Mouse (Mus musculus): ENCODE measurements around the gene Cdc20. TPM values are rescaled to one million over a fixed set of nuclear protein-coding genes. Genes with fewer than 3 reads are reported as not detected.
A peak's percentile ranks its signal among the peaks of the same experiment; 100 is the strongest.

Gene Cdc20
- polyA plus RNA-seq, 1 experiment from 2014 or later: 315 TPM

DNA sequence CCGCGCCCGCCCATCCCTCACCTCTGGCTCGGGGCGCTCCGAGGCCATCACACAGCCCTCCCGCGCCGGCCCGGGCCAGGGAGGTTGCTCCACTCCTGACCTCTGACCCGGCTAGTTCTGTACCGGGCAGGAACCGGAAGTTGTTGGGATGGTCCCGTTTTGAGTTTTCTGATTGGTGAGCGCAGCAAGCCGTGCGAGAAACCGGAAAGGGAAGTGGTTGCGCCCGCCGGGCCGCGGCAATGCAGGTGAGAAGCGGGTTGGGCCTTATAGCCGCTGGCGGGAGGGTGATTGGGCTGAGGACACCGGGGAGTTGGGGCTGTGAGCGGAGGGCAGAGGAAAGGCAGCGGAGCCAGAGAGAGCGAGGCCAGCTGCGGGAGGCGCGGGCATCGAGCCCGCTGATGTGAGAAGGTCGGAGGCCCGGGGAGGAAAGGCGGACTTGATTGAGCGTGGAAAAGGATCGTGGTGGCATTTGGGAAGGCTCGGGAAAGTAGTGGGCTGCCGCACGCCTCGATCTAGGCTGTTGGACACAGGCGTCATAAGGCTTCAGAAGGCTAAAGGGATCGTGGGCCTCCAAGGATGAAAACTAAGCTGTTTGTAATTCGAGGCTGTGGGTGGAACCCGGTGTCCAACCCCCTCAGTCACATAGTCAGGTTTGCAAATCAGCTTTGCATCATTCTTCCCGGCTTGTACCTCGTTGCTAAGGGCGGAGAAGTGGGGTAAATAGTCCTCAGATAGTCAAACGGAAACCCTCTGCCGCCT is 27.8 kb downstream of the Cdc20 start, which contains the start of the genes Szt2 and Med8:
Szt2 (minus strand) TSS at position 132 of the 759 bp plus-strand sequence.
Med8 (plus strand) TSS at position 196 of the 759 bp plus-strand sequence.
- no peaks in the 10 kb centered on the region for H3K9me3 ChIP-seq (ENCODE audit: control insufficient read depth, low read length)
- H3K4me1 ChIP-seq (replicated peaks; ENCODE audit: control insufficient read depth, insufficient read depth, low read length): peaks cover 16% of the 10 kb centered on the region
- WGBS: under 1% methylated on average over 53 of the region's 53 CpGs
- peak within 1 kb of the TSS; percentile 93 for H3K9ac ChIP-seq (ENCODE audit: low read depth, low read length)
- H3K4me2 ChIP-seq: peak within 1 kb of the TSS; percentile 93
- H3K4me3 ChIP-seq (ENCODE audit: low read depth, low read length): peak within 1 kb of the TSS; percentile 85
- H3K36me3 ChIP-seq (ENCODE audit: control insufficient read depth, insufficient read depth, low read length): peaks cover 24% of the 10 kb centered on the region
- H3K27me3 ChIP-seq (replicated peaks; ENCODE audit: control insufficient read depth, insufficient read depth, low read length): no peaks in the 10 kb centered on the region
- DNase-seq (ENCODE audit: low spot score) (peak; percentile 92), ATAC-seq (replicated peaks; ENCODE audit: low FRiP score) (peak; percentile 97)
- peak within 1 kb of the TSS; percentile 40 for H3K27ac ChIP-seq (ENCODE audit: low read depth, low read length)

DNA sequence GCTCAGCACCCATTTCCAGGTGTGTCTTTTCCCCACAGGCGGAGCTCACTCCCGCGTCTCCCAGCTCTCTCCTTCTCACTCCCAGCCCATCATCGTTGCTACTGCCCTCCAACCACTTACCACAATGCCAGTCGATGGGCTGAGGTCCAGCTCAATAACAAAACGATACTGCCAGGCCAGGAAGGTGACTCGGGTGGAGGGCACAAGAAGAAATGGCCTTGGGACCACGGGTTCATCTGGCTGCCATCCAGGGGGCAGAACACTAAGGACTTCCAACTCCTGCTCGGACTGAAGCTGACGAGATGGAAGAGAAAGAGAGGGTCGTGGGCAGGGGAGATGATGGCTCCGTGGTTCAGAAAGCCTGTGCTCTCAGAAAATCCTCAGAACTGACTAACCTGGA is 34.5 kb downstream of the Cdc20 start:
- peaks cover 3% of the 10 kb centered on the region for H3K4me1 ChIP-seq (replicated peaks; ENCODE audit: control insufficient read depth, insufficient read depth, low read length)
- DNase-seq (ENCODE audit: low spot score) (no peak), ATAC-seq (replicated peaks; ENCODE audit: low FRiP score) (no peak)
- H3K36me3 ChIP-seq (ENCODE audit: control insufficient read depth, insufficient read depth, low read length): peaks cover 41% of the 10 kb centered on the region
- H3K9ac ChIP-seq (ENCODE audit: low read depth, low read length): no peak overlapping the region
- H3K27me3 ChIP-seq (replicated peaks; ENCODE audit: control insufficient read depth, insufficient read depth, low read length): no peaks in the 10 kb centered on the region
- 92% methylated on average over 12 of the region's 12 CpGs for WGBS
- H3K4me3 ChIP-seq (ENCODE audit: low read depth, low read length): no peak overlapping the region
- no peaks in the 10 kb centered on the region for H3K9me3 ChIP-seq (ENCODE audit: control insufficient read depth, low read length)
- no peak overlapping the region for H3K4me2 ChIP-seq
- no peak overlapping the region for H3K27ac ChIP-seq (ENCODE audit: low read depth, low read length)

DNA sequence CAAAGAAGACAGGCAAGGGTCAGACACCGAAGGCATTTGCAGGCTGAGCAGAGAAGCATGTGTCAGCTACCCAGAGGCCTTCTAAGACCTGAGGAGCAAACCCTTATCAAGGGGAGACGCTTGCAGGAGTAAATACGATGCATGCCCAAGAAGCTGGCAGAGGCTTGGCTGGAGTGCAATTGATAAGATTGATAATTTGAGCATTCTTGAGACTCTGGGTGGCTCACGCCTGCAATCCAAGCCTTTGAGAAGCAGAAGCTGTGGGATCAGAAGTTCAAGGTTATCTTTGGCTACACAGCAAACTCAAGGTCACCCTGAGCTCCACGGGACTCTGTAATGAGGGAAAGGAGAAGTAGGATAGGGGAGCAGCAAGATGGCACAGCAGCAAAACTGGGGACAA is 35.2 kb downstream of the Cdc20 start:
- H3K27ac ChIP-seq (ENCODE audit: low read depth, low read length): no peak overlapping the region
- peak; percentile 76 for ATAC-seq (replicated peaks; ENCODE audit: low FRiP score)

DNA sequence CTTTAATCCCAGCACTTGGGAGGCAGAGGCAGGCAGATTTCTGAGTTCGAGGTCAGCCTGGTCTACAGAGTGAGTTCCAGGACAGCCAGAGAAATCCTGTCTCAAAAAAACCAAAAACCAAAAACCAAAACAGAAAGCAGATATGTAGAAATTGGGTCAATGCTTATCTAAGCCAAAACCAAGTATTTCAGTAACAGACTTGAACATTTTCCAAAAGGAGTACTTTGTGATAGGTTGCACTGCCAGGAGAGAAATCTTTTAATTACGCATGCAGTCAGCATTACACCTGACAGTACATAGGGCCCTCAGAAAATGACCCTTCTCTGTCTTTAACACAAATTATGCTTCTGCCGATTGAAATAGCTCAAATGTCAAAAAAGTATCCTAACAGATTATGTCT is 35.7 kb downstream of the Cdc20 start:
- Histone ChIP-seq H3K4me3 (ENCODE audit: low read depth, low read length) (no peak overlapping the region), H3K4me2 (no peak overlapping the region), H3K27me3 (replicated peaks; ENCODE audit: control insufficient read depth, insufficient read depth, low read length) (no peaks in the 10 kb centered on the region), H3K27ac (ENCODE audit: low read depth, low read length) (no peak overlapping the region), H3K36me3 (ENCODE audit: control insufficient read depth, insufficient read depth, low read length) (peaks cover 46% of the 10 kb centered on the region), H3K9ac (ENCODE audit: low read depth, low read length) (no peak overlapping the region), H3K9me3 (ENCODE audit: control insufficient read depth, low read length) (no peaks in the 10 kb centered on the region), H3K4me1 (replicated peaks; ENCODE audit: control insufficient read depth, insufficient read depth, low read length) (no peaks in the 10 kb centered on the region; the same call in 1 of the 2 replicates)
- WGBS: 82% methylated on average over 3 of the region's 3 CpGs
- ATAC-seq (replicated peaks; ENCODE audit: low FRiP score) (no peak), DNase-seq (ENCODE audit: low spot score) (no peak)

More for the DNA sequence above, 35.2 kb downstream of the Cdc20 start:
- Histone ChIP-seq H3K36me3 (ENCODE audit: control insufficient read depth, insufficient read depth, low read length) (peaks cover 46% of the 10 kb centered on the region), H3K27me3 (replicated peaks; ENCODE audit: control insufficient read depth, insufficient read depth, low read length) (no peaks in the 10 kb centered on the region), H3K9me3 (ENCODE audit: control insufficient read depth, low read length) (no peaks in the 10 kb centered on the region), H3K9ac (ENCODE audit: low read depth, low read length) (no peak overlapping the region), H3K4me2 (no peak overlapping the region), H3K4me3 (ENCODE audit: low read depth, low read length) (no peak overlapping the region), H3K4me1 (replicated peaks; ENCODE audit: control insufficient read depth, insufficient read depth, low read length) (no peaks in the 10 kb centered on the region; the same call in 1 of the 2 replicates)
- WGBS: 63% methylated on average over 5 of the region's 5 CpGs
- DNase-seq (ENCODE audit: low spot score): no peak

DNA sequence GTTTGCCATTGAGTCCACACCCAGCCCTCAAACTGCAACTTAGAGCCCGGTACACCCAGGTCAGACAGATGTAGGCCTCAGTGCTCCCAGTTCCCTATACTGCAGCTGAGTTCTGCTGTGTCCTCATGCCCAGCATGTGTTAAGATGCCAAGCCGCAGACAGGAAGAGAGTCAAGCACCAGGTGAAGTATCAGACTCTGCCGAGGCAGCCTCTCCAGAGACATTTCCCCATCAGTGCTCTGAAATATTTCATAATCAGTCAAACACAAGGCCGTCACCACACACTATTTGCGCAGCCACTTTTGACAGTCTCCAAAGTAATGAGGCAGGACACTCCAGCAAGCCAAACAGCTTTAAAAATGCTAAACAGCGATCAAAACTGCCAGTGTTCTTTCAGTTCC is 38.8 kb downstream of the Cdc20 start:
- Histone ChIP-seq H3K4me3 (ENCODE audit: low read depth, low read length) (no peak overlapping the region), H3K9ac (ENCODE audit: low read depth, low read length) (no peak overlapping the region), H3K4me2 (no peak overlapping the region), H3K27ac (ENCODE audit: low read depth, low read length) (no peak overlapping the region), H3K36me3 (ENCODE audit: control insufficient read depth, insufficient read depth, low read length) (peaks cover 49% of the 10 kb centered on the region), H3K4me1 (replicated peaks; ENCODE audit: control insufficient read depth, insufficient read depth, low read length) (no peaks in the 10 kb centered on the region; the same call in 1 of the 2 replicates), H3K27me3 (replicated peaks; ENCODE audit: control insufficient read depth, insufficient read depth, low read length) (no peaks in the 10 kb centered on the region), H3K9me3 (ENCODE audit: control insufficient read depth, low read length) (no peaks in the 10 kb centered on the region)
- 87% methylated on average over 6 of the region's 6 CpGs for WGBS
- no peak for DNase-seq (ENCODE audit: low spot score)
- no peak for ATAC-seq (replicated peaks; ENCODE audit: low FRiP score)

DNA sequence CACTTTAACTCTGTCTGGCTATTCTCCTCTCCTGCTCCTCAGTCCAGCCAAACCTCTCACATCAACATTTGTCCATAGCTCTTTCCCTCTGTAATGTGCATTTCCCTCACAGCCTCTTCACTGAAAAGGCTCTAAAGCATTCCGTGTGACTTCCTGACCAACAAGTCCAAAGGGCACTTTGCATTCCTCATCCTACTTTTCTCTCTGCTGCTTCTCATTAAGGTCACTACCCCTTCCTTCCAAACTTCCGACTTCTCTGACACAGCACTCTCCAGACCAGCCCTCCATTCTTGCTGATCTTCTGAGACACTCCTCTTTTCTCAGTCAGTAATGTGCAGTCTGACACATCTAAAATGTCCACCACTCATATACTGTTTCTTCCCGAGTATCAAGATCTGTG is 40.7 kb downstream of the Cdc20 start:
- ATAC-seq (replicated peaks; ENCODE audit: low FRiP score) (no peak), DNase-seq (ENCODE audit: low spot score) (no peak)
- Histone ChIP-seq H3K4me3 (ENCODE audit: low read depth, low read length) (no peak overlapping the region), H3K27ac (ENCODE audit: low read depth, low read length) (no peak overlapping the region), H3K36me3 (ENCODE audit: control insufficient read depth, insufficient read depth, low read length) (peaks cover 52% of the 10 kb centered on the region), H3K4me1 (replicated peaks; ENCODE audit: control insufficient read depth, insufficient read depth, low read length) (no peaks in the 10 kb centered on the region), H3K9ac (ENCODE audit: low read depth, low read length) (no peak overlapping the region), H3K4me2 (no peak overlapping the region), H3K9me3 (ENCODE audit: control insufficient read depth, low read length) (no peaks in the 10 kb centered on the region), H3K27me3 (replicated peaks; ENCODE audit: control insufficient read depth, insufficient read depth, low read length) (no peaks in the 10 kb centered on the region)
- WGBS: 81% methylated on average over 3 of the region's 3 CpGs

DNA sequence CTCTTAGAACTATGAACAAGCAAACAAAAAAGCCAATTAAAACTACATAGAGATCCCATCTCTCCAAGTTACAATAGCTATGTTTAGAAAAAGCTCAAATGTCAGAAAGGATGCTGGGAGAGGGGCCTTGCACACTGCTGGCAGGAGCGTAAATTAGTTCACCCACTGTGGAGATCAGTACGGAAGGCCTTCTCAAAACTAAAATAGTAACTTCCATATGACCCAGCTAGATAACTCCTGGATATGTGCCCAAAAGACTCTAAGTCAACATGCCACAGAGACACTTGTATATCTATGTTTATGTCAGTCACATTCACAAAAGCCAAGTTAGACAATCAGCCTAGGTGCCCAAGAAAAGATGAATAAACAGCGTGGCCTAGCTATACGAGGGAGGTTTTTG is 41.9 kb downstream of the Cdc20 start:
- no peaks in the 10 kb centered on the region for H3K27me3 ChIP-seq (replicated peaks; ENCODE audit: control insufficient read depth, insufficient read depth, low read length)
- no peak overlapping the region for H3K4me3 ChIP-seq (ENCODE audit: low read depth, low read length)
- ATAC-seq (replicated peaks; ENCODE audit: low FRiP score) (no peak), DNase-seq (ENCODE audit: low spot score) (no peak)
- WGBS: 84% methylated on average over 4 of the region's 4 CpGs
- peaks cover 51% of the 10 kb centered on the region for H3K36me3 ChIP-seq (ENCODE audit: control insufficient read depth, insufficient read depth, low read length)
- H3K9ac ChIP-seq (ENCODE audit: low read depth, low read length): no peak overlapping the region
- no peak overlapping the region for H3K4me2 ChIP-seq
- no peaks in the 10 kb centered on the region for H3K9me3 ChIP-seq (ENCODE audit: control insufficient read depth, low read length)
- H3K4me1 ChIP-seq (replicated peaks; ENCODE audit: control insufficient read depth, insufficient read depth, low read length): no peaks in the 10 kb centered on the region
- H3K27ac ChIP-seq (ENCODE audit: low read depth, low read length): no peak overlapping the region

DNA sequence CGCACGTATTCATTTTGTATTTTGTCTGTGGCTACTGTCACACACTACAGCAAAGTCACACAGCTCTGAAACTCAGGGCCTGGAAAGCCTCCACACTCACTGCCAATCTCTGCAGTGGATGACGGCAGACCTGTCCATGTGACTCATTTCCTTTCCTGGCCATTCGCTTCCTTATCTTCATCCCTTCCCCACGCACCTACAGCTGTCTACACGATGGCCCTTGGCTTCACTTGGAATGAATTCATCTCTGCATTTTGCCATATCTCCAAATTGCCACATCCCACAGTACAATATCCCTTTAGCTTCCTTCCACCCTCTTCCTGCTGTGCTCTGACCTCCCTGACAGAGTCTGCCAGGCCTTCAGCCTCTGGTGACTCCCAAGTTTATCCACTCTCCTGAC is 42.6 kb downstream of the Cdc20 start:
- Histone ChIP-seq H3K9me3 (ENCODE audit: control insufficient read depth, low read length) (no peaks in the 10 kb centered on the region), H3K4me3 (ENCODE audit: low read depth, low read length) (no peak overlapping the region), H3K27me3 (replicated peaks; ENCODE audit: control insufficient read depth, insufficient read depth, low read length) (no peaks in the 10 kb centered on the region), H3K9ac (ENCODE audit: low read depth, low read length) (no peak overlapping the region), H3K36me3 (ENCODE audit: control insufficient read depth, insufficient read depth, low read length) (peaks cover 52% of the 10 kb centered on the region), H3K4me1 (replicated peaks; ENCODE audit: control insufficient read depth, insufficient read depth, low read length) (no peaks in the 10 kb centered on the region), H3K27ac (ENCODE audit: low read depth, low read length) (no peak overlapping the region), H3K4me2 (no peak overlapping the region)
- ATAC-seq (replicated peaks; ENCODE audit: low FRiP score) (no peak), DNase-seq (ENCODE audit: low spot score) (no peak)
- WGBS: 71% methylated on average over 6 of the region's 6 CpGs

DNA sequence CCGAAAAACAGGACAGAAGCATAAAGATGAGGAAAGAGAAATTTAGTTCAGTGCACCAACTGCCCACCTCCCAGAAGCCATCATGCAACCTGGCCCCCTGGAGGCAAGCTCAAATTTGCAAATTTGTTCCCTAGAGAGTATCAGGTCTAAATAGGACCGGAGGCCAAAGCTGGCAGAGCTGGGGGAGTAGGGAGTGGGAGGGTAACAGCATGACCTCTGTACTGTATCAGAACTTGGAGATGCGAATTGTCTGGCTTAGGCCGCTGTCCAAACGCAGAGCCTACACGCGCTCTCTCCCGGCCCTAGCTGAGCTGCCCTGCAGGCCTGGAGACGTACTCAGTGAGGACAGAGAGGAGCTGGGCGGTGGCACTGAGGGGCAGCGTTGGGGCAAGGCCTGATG is 47.0 kb downstream of the Cdc20 start:
- H3K27ac ChIP-seq (ENCODE audit: low read depth, low read length): no peak overlapping the region
- no peaks in the 10 kb centered on the region for H3K9me3 ChIP-seq (ENCODE audit: control insufficient read depth, low read length)
- H3K4me2 ChIP-seq: no peak overlapping the region
- no peak overlapping the region for H3K4me3 ChIP-seq (ENCODE audit: low read depth, low read length)
- H3K9ac ChIP-seq (ENCODE audit: low read depth, low read length): no peak overlapping the region
- no peak for ATAC-seq (replicated peaks; ENCODE audit: low FRiP score)
- no peaks in the 10 kb centered on the region for H3K27me3 ChIP-seq (replicated peaks; ENCODE audit: control insufficient read depth, insufficient read depth, low read length)
- WGBS: 91% methylated on average over 11 of the region's 11 CpGs
- H3K36me3 ChIP-seq (ENCODE audit: control insufficient read depth, insufficient read depth, low read length): peaks cover 60% of the 10 kb centered on the region
- H3K4me1 ChIP-seq (replicated peaks; ENCODE audit: control insufficient read depth, insufficient read depth, low read length): no peaks in the 10 kb centered on the region
- no peak for DNase-seq (ENCODE audit: low spot score)
